Mouse (Mus musculus) ES-E14 (cell line): ENCODE results near the gene Sf3a2.

Experiments used
- CHD2 ChIP-seq: IDR thresholded peaks from 2 replicates; pipeline ENCODE4 v1.6.1; 2014; ENCODE audit warnings: mild to moderate bottlenecking, low read depth, low read length, inconsistent platforms
- HCFC1 ChIP-seq: IDR thresholded peaks from 2 replicates; pipeline ENCODE4 v1.6.1; 2012; ENCODE audit warnings: low read length, inconsistent platforms, borderline replicate concordance; ENCODE audit not compliant: insufficient read depth
- MAFK ChIP-seq: IDR thresholded peaks from 2 replicates; pipeline ENCODE4 v1.6.1; 2014; ENCODE audit warnings: mild to moderate bottlenecking, low read depth, low read length, inconsistent platforms; ENCODE audit not compliant: insufficient read depth
- ZC3H11A ChIP-seq: IDR thresholded peaks from 2 replicates; pipeline ENCODE4 v1.6.1; 2012; ENCODE audit warnings: low read depth, mild to moderate bottlenecking, inconsistent platforms, low read length, borderline replicate concordance
- ZNF384 ChIP-seq: IDR thresholded peaks from 2 replicates; pipeline ENCODE4 v1.6.1; 2012; ENCODE audit warnings: low read depth, low read length, inconsistent platforms

- TF ChIP-seq MAFK (no peak), ZC3H11A (no peak), ZNF384 (no peak), CHD2 (no peak), HCFC1 (no peak)
Observed at GRCm38 (mm10) chr10:80775731-80776130, 22.3 kb upstream of the Sf3a2 start.
